Mouse (Mus musculus): Measurements from ENCODE around the gene Cwc15. TPM values are rescaled to one million over a fixed set of nuclear protein-coding genes. Genes with fewer than 3 reads are reported as not detected.

Cwc15 gene
- polyA plus RNA-seq, 1 experiment from 2014 or later: 86.3 TPM

DNA sequence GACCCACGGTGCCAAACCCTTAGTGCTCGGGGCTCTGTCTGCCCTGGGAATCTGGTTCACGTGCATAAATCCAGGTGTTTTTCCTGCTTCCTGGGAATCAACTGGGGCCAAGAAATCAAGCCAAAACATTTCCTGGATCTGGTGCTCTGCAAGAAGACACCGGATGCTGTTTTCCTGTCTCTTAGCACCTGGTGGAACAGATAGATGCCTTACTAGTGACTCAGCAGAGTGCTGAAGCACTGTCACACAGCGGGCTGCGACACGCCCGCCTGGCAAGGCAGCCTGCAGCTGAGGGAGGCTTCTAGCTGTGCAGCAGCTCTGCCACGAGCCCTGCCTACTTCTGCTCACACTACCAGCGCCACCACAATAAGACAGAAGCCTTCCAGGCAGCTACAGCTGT lies 59.0 kb downstream of the Cwc15 start:
- no peaks in the 10 kb centered on the region for H3K4me1 ChIP-seq (replicated peaks)
- no peak overlapping the region for H3K9ac ChIP-seq
- H3K27me3 ChIP-seq: no peaks in the 10 kb centered on the region
- peak; percentile 63; the same call in 1 of the 2 replicates for ATAC-seq (ENCODE audit: low read depth)
- no peak for DNase-seq
- 28% methylated on average over 10 of the region's 10 CpGs for WGBS (ENCODE audit: insufficient replicate concordance)
- no peaks in the 10 kb centered on the region for H3K36me3 ChIP-seq
- no peak overlapping the region for H3K4me2 ChIP-seq
- H3K9me3 ChIP-seq (replicated peaks): no peaks in the 10 kb centered on the region
- no peak overlapping the region for H3K4me3 ChIP-seq (replicated peaks)
- no peak overlapping the region for H3K27ac ChIP-seq

DNA sequence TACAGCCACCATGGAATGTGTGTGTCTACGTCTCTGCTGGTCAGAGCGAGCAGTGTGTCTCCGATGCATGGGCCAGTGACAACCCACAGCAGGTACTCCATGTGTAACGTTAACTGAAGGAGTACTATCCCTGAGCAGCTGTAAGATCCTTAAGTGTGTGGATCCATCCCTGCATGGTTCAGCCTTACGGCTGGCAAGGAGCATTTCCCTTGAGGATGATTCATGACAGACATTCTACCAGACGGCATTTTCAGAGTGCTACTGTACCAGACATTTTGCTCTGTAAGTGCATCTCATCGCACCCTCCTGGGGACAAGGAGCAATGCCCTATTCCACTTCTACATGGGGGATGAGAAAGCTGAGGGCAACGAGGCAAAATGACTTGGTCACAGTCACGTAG lies 59.6 kb downstream of the Cwc15 start:
- no peak overlapping the region for H3K4me2 ChIP-seq
- H3K9me3 ChIP-seq (replicated peaks): no peaks in the 10 kb centered on the region
- no peak overlapping the region for H3K4me3 ChIP-seq (replicated peaks)
- 78% methylated on average over 9 of the region's 9 CpGs for WGBS (ENCODE audit: insufficient replicate concordance)
- H3K27ac ChIP-seq: no peak overlapping the region
- no peaks in the 10 kb centered on the region for H3K36me3 ChIP-seq
- no peak overlapping the region for H3K9ac ChIP-seq
- ATAC-seq (ENCODE audit: low read depth): no peak
- H3K27me3 ChIP-seq: no peaks in the 10 kb centered on the region
- DNase-seq: no peak
- no peaks in the 10 kb centered on the region for H3K4me1 ChIP-seq (replicated peaks)

Other genes starting within 250 kb of the Cwc15 start
- 1.8 and 3.3 TPM in 2 replicates for gene Sesn3, start 225.6 kb upstream of the Cwc15 start, polyA plus RNA-seq (2015; fragmentation: Nextera tagmentation; extraction: Ambion mirVana)
- gene Endod1, start 119.1 kb upstream of the Cwc15 start, polyA plus RNA-seq (2015; fragmentation: Nextera tagmentation; extraction: Ambion mirVana): 37.8 and 40.4 TPM in 2 replicates
- 0.05 TPM in 2 replicates for gene Kdm4d, start 135 bp upstream of the Cwc15 start, polyA plus RNA-seq (2015; fragmentation: Nextera tagmentation; extraction: Ambion mirVana)
- 1.6 and 1.8 TPM in 2 replicates for gene Amotl1, start 144.4 kb downstream of the Cwc15 start, polyA plus RNA-seq (2015; fragmentation: Nextera tagmentation; extraction: Ambion mirVana)
- gene Piwil4, start 240.1 kb downstream of the Cwc15 start, polyA plus RNA-seq (2015; fragmentation: Nextera tagmentation; extraction: Ambion mirVana): 0.07 and 0.09 TPM in 2 replicates